Mouse (Mus musculus): ENCODE measurements at regions not wholly inside any gene's neighbourhood (a gene's known extent, or its start where the extent isn't known, plus 50 kb on each side); places are given as distances from the start of the nearest gene placed in this dataset.
A peak's percentile ranks its signal among the peaks of the same experiment; 100 is the strongest.

DNA sequence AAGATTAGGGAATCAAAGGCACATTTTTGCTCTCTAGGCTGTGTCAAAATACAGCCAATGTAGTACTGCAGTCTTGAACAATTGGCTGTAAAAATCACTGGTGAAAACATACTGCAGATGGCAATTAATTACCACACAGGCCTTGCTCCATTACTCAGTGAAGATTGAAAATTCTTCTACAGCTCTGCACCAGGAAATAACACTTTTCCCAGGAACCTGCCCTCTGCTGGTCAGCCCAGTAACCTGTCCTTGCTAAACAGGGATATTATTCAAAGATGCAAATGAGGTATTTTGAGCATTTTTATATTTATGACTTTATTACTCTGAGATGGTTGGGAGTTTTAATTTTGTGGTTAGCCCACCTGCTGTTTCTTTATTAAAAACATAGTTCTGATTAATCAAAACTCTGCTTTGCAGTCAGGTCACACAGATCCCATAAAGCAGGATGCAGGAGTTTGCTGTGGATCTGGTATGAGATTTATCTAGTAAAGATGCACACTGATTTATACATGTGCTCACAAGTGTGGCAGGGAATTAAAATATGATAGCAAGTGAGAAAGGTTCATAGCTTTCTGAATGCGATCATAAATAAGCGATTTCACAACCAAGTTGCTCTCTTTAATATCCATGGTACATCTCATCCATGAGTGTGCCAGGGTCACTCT, 815.3 kb upstream of the Ghitm start:
- Histone ChIP-seq H3K9me3 (no peaks in the 10 kb centered on the region), H3K4me2 (no peak overlapping the region), H3K4me1 (replicated peaks) (no peaks in the 10 kb centered on the region), H3K27ac (no peak overlapping the region), H3K9ac (no peak overlapping the region), H3K36me3 (no peaks in the 10 kb centered on the region), H3K4me3 (no peak overlapping the region), H3K27me3 (no peaks in the 10 kb centered on the region)
- peak; percentile 79 for ATAC-seq (ENCODE audit: low FRiP score)
- 94% methylated on average over 2 of the region's 2 CpGs for WGBS

All from hindbrain, embryonic 13.5 days (tissue).